Mouse (Mus musculus): ENCODE results near the gene Vmn2r60.
"Not testable (repeated sequence)": the region's sequence is repeated elsewhere in the genome, so short reads cannot be mapped to it uniquely, and the experiment has no call there.

Vmn2r60 gene

GRCm38 (mm10) chr7:42107470-42107869 is at the start of gene Vmn2r60:
Gene Vmn2r60, plus strand, starts transcription at chr7:42107770.
- no peak for DNase-seq

GRCm38 (mm10) chr7:42058923-42059322 is 48.6 kb upstream of the Vmn2r60 start, which contains the start of gene Vmn2r59:
Gene Vmn2r59, minus strand, starts transcription at chr7:42059023.
- DNase-seq, result no peak

- DNase-seq, result not testable (repeated sequence)
Observed at GRCm38 (mm10) chr7:42107061-42107460, 509 bp upstream of the Vmn2r60 start.
